Mouse (Mus musculus): ENCODE measurements around the gene Rex1bd. TPM values are rescaled to one million over a fixed set of nuclear protein-coding genes. Genes with fewer than 3 reads are reported as not detected.

Rex1bd gene
- polyA plus RNA-seq, 1 experiment from 2014 or later = 135 TPM

GRCm38 (mm10) chr8:70504851-70505250 is 1.7 kb downstream of the Rex1bd start:
- Histone ChIP-seq H3K27me3 (ENCODE audit: insufficient read depth, low read length) (peaks cover 44% of the 10 kb centered on the region), H3K4me3 (ENCODE audit: low read length) (no peak overlapping the region), H3K27ac (ENCODE audit: low read length) (no peak overlapping the region), H3K4me2 (replicated peaks; ENCODE audit: low read depth, low read length) (no peak overlapping the region), H3K4me1 (ENCODE audit: insufficient read depth, low read length) (peaks cover 55% of the 10 kb centered on the region), H3K36me3 (ENCODE audit: insufficient read depth, low read length) (peaks cover 15% of the 10 kb centered on the region), H3K9me3 (ENCODE audit: low read length) (no peaks in the 10 kb centered on the region), H3K9ac (replicated peaks; ENCODE audit: low read length) (no peak overlapping the region)
- WGBS = 72% methylated on average over 3 of the region's 3 CpGs
- no peak for ATAC-seq (ENCODE audit: low FRiP score, low TSS enrichment)

GRCm38 (mm10) chr8:70504291-70504716 is 2.2 kb downstream of the Rex1bd start:
- Histone ChIP-seq H3K9ac (replicated peaks; ENCODE audit: low read length) (no peak overlapping the region), H3K4me1 (ENCODE audit: insufficient read depth, low read length) (peaks cover 53% of the 10 kb centered on the region), H3K27me3 (ENCODE audit: insufficient read depth, low read length) (peaks cover 49% of the 10 kb centered on the region), H3K27ac (ENCODE audit: low read length) (no peak overlapping the region), H3K9me3 (ENCODE audit: low read length) (no peaks in the 10 kb centered on the region), H3K36me3 (ENCODE audit: insufficient read depth, low read length) (peaks cover 15% of the 10 kb centered on the region), H3K4me3 (ENCODE audit: low read length) (no peak overlapping the region), H3K4me2 (replicated peaks; ENCODE audit: low read depth, low read length) (no peak overlapping the region)
- ATAC-seq (ENCODE audit: low FRiP score, low TSS enrichment) = no peak
- 38% methylated on average over 16 of the region's 16 CpGs for WGBS

- Histone ChIP-seq H3K9me3 (ENCODE audit: low read length) (no peaks in the 10 kb centered on the region), H3K4me1 (ENCODE audit: insufficient read depth, low read length) (peaks cover 44% of the 10 kb centered on the region), H3K36me3 (ENCODE audit: insufficient read depth, low read length) (peaks cover 8% of the 10 kb centered on the region), H3K27ac (ENCODE audit: low read length) (no peak overlapping the region), H3K4me2 (replicated peaks; ENCODE audit: low read depth, low read length) (peak overlapping the region; percentile 10; the same call in 1 of the 2 replicates), H3K27me3 (ENCODE audit: insufficient read depth, low read length) (peaks cover 60% of the 10 kb centered on the region), H3K9ac (replicated peaks; ENCODE audit: low read length) (0 out of 2 replicates have a peak overlapping the region, but pooled peaks have one; percentile 45), H3K4me3 (ENCODE audit: low read length) (no peak overlapping the region)
- 12% methylated on average over 46 of the region's 46 CpGs for WGBS
- ATAC-seq (ENCODE audit: low FRiP score, low TSS enrichment) = no peak; the same call in 1 of the 2 replicates
Observed at GRCm38 (mm10) chr8:70503062-70503750, 3.3 kb downstream of the Rex1bd start.

DNA sequence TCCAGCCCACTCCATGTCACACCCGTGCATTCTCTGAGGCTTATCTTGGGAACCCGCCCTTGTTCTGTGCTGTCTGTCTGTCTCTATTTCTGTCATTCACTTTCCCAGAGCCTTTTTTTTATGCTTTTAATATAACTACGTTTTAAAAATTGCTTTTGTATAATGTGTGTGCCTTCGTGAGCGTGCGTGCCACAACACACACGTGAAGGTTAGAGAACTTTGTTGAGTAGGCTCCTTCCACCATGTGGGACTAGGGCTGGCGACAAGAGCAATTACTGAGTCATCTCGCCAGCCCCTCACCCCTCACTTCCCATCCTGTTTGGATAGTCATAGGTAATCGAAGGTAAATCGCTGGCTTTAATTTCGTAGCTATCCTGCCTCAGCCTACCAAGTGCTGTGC is 4.0 kb downstream of the Rex1bd start:
- H3K9me3 ChIP-seq (ENCODE audit: low read length) = no peaks in the 10 kb centered on the region
- H3K27ac ChIP-seq (ENCODE audit: low read length) = no peak overlapping the region
- peaks cover 67% of the 10 kb centered on the region for H3K27me3 ChIP-seq (ENCODE audit: insufficient read depth, low read length)
- H3K4me2 ChIP-seq (replicated peaks; ENCODE audit: low read depth, low read length) = no peak overlapping the region
- peaks cover 3% of the 10 kb centered on the region for H3K36me3 ChIP-seq (ENCODE audit: insufficient read depth, low read length)
- no peak overlapping the region for H3K9ac ChIP-seq (replicated peaks; ENCODE audit: low read length)
- no peak overlapping the region for H3K4me3 ChIP-seq (ENCODE audit: low read length)
- WGBS = 32% methylated on average over 12 of the region's 12 CpGs
- peaks cover 44% of the 10 kb centered on the region for H3K4me1 ChIP-seq (ENCODE audit: insufficient read depth, low read length)
- no peak for ATAC-seq (ENCODE audit: low FRiP score, low TSS enrichment)

DNA sequence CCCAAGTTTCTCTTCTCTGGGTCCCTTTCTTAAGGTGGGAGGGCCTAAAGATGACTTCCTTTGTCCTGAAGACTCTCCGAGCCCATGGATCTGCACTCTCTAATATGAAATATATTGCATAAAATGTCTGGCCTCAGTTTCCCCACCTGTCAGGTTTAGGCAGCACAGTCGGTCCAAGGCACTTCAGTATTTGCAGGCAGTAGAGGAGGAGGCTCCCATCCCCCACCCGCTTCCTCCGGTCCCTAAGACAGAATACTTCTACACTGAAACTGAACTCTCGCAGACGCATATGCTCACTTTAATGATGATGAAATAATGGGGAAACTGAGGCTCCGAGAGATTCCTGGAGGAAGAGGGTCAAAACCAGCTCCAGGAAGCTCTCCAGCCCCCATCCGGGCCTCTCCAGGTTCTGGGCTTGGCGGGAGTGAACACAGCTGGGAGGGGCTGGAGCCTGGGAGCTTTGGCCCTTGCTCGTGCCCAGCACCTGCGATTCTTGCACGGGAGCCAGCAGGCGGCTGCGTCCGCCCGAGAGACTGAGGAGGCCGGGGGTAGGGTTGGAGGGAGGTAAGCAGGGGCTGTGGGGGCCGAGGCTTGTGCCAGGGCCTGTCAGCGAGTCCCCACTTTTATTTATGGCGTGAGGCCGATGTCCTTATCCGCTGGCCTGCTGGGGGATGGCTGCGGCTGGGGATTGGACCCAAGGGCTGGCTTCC is 4.6 kb downstream of the Rex1bd start:
- 7% methylated on average over 23 of the region's 23 CpGs for WGBS
- peaks cover 42% of the 10 kb centered on the region for H3K4me1 ChIP-seq (ENCODE audit: insufficient read depth, low read length)
- no peak for ATAC-seq (ENCODE audit: low FRiP score, low TSS enrichment)
- no peaks in the 10 kb centered on the region; the same call in 1 of the 2 replicates for H3K36me3 ChIP-seq (ENCODE audit: insufficient read depth, low read length)
- H3K4me3 ChIP-seq (ENCODE audit: low read length) = no peak overlapping the region
- 0 out of 2 replicates have a peak overlapping the region, but pooled peaks have one; percentile 18 for H3K9ac ChIP-seq (replicated peaks; ENCODE audit: low read length)
- 0 out of 2 replicates have a peak overlapping the region, but pooled peaks have one; percentile 13 for H3K4me2 ChIP-seq (replicated peaks; ENCODE audit: low read depth, low read length)
- no peak overlapping the region for H3K27ac ChIP-seq (ENCODE audit: low read length)
- H3K9me3 ChIP-seq (ENCODE audit: low read length) = no peaks in the 10 kb centered on the region
- H3K27me3 ChIP-seq (ENCODE audit: insufficient read depth, low read length) = peaks cover 72% of the 10 kb centered on the region

DNA sequence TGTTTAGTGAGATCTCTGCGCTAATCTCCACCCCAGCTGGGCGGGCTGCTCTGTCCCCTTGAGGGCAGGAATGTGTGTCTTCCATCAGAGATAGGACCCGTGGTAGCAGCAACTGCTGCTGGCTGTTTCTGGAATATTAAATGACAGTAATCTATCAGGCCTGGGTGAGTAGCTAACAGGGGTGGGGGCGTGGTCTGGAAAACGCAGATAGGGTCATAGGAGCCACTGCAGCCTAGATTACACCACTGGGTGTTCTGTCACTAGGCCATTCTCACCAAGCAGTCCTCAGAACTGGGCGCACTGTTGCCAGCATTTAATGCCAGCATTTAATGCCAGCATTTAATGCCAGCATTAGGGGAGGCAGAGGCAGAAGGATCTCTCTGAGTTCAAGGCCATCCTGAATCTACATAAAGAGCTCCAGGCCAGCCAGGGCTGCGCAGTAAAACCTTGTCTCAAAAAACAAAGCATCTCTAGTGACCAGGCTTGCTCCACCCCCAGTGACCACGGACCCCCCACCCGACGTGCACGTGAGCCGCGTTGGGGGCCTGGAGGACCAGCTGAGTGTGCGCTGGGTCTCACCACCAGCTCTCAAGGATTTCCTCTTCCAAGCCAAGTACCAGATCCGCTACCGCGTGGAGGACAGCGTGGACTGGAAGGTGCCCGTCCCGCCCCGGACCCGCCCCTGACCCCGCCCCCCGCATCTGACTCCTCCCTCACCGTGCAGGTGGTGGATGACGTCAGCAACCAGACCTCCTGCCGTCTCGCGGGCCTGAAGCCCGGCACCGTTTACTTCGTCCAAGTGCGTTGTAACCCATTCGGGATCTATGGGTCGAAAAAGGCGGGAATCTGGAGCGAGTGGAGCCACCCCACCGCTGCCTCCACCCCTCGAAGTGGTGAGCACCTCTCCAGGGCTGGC is 5.9 kb downstream of the Rex1bd start:
- H3K4me1 ChIP-seq (ENCODE audit: insufficient read depth, low read length) = peaks cover 35% of the 10 kb centered on the region
- H3K27me3 ChIP-seq (ENCODE audit: insufficient read depth, low read length) = peaks cover 86% of the 10 kb centered on the region
- H3K9ac ChIP-seq (replicated peaks; ENCODE audit: low read length) = no peak overlapping the region
- H3K36me3 ChIP-seq (ENCODE audit: insufficient read depth, low read length) = no peaks in the 10 kb centered on the region; the same call in 1 of the 2 replicates
- H3K4me3 ChIP-seq (ENCODE audit: low read length) = peak overlapping the region; percentile 26
- H3K4me2 ChIP-seq (replicated peaks; ENCODE audit: low read depth, low read length) = peak overlapping the region; percentile 45
- 9% methylated on average over 39 of the region's 39 CpGs for whole genome bisulfite sequencing
- H3K9me3 ChIP-seq (ENCODE audit: low read length) = no peaks in the 10 kb centered on the region
- no peak overlapping the region for H3K27ac ChIP-seq (ENCODE audit: low read length)
- no peak for ATAC-seq (ENCODE audit: low FRiP score, low TSS enrichment)

DNA sequence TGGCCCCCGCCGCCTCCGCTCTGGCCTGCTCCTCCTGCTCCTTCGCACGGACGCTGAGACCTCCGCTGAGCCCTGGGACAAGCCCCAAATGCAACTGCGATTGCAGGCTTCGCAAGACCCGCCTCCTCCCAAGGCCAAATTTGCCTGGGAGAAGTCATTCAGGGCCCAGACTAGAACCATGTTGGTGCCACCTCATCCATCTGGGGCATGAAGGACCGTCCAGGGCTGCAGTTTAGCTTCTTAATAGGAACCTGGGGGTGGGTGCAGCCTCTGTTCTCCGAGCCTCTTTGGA is 10.8 kb downstream of the Rex1bd start:
- 12% methylated on average over 9 of the region's 12 CpGs for WGBS
- Histone ChIP-seq H3K36me3 (ENCODE audit: insufficient read depth, low read length) (no peaks in the 10 kb centered on the region), H3K4me3 (ENCODE audit: low read length) (peak overlapping the region; percentile 45; the same call in 1 of the 2 replicates), H3K4me1 (ENCODE audit: insufficient read depth, low read length) (peaks cover 41% of the 10 kb centered on the region), H3K9ac (replicated peaks; ENCODE audit: low read length) (0 out of 2 replicates have a peak overlapping the region, but pooled peaks have one; percentile 24), H3K4me2 (replicated peaks; ENCODE audit: low read depth, low read length) (peak overlapping the region; percentile 24), H3K9me3 (ENCODE audit: low read length) (no peaks in the 10 kb centered on the region), H3K27me3 (ENCODE audit: insufficient read depth, low read length) (peaks cover 100% of the 10 kb centered on the region), H3K27ac (ENCODE audit: low read length) (no peak overlapping the region)
- ATAC-seq (ENCODE audit: low FRiP score, low TSS enrichment) = no peak

GRCm38 (mm10) chr8:70495001-70495770 is 11.4 kb downstream of the Rex1bd start:
- H3K4me3 ChIP-seq (ENCODE audit: low read length) = peak overlapping the region; percentile 45
- H3K36me3 ChIP-seq (ENCODE audit: insufficient read depth, low read length) = no peaks in the 10 kb centered on the region
- no peak overlapping the region for H3K27ac ChIP-seq (ENCODE audit: low read length)
- peaks cover 46% of the 10 kb centered on the region for H3K4me1 ChIP-seq (ENCODE audit: insufficient read depth, low read length)
- no peaks in the 10 kb centered on the region for H3K9me3 ChIP-seq (ENCODE audit: low read length)
- 0 out of 2 replicates have a peak overlapping the region, but pooled peaks have one; percentile 24 for H3K9ac ChIP-seq (replicated peaks; ENCODE audit: low read length)
- H3K27me3 ChIP-seq (ENCODE audit: insufficient read depth, low read length) = peaks cover 100% of the 10 kb centered on the region
- ATAC-seq (ENCODE audit: low FRiP score, low TSS enrichment) = no peak
- H3K4me2 ChIP-seq (replicated peaks; ENCODE audit: low read depth, low read length) = peak overlapping the region; percentile 24
- 4% methylated on average over 17 of the region's 21 CpGs for WGBS

- Histone ChIP-seq H3K36me3 (ENCODE audit: insufficient read depth, low read length) (no peaks in the 10 kb centered on the region), H3K27me3 (ENCODE audit: insufficient read depth, low read length) (peaks cover 100% of the 10 kb centered on the region), H3K9me3 (ENCODE audit: low read length) (no peaks in the 10 kb centered on the region), H3K4me2 (replicated peaks; ENCODE audit: low read depth, low read length) (peak overlapping the region; percentile 74; the same call in 1 of the 2 replicates), H3K4me3 (ENCODE audit: low read length) (peak overlapping the region; percentile 45), H3K4me1 (ENCODE audit: insufficient read depth, low read length) (peaks cover 51% of the 10 kb centered on the region), H3K27ac (ENCODE audit: low read length) (no peak overlapping the region), H3K9ac (replicated peaks; ENCODE audit: low read length) (no peak overlapping the region)
- 1% methylated on average over 27 of the region's 28 CpGs for WGBS
- no peak for ATAC-seq (ENCODE audit: low FRiP score, low TSS enrichment)
Observed at GRCm38 (mm10) chr8:70494416-70494945, 12.1 kb downstream of the Rex1bd start.
